Mouse (Mus musculus) heart, adult 18-20 months (tissue): ENCODE results near the gene Psg17. TPM values are rescaled to one million over a fixed set of nuclear protein-coding genes. Genes with fewer than 3 reads are reported as not detected.

Experiments
- total RNA-seq, 2 experiments: library from RNA; stranded (reverse); gene quantifications; 2 replicates each; pipeline ENCODE4 v1.2.3; 2021

Psg17 gene
- total RNA-seq, 2 experiments from 2014 or later = not detected

Other genes starting within 250 kb of the Psg17 start
- gene Psg23, start 205.1 kb downstream of the Psg17 start, total RNA-seq = not detected
- not detected for gene Psg21, start 164.9 kb downstream of the Psg17 start, total RNA-seq
- gene Psg20, start 135.4 kb downstream of the Psg17 start, total RNA-seq = not detected
- not detected for gene Psg22, start 103.5 kb downstream of the Psg17 start, total RNA-seq
- gene Psg19, start 23.1 kb downstream of the Psg17 start, total RNA-seq = not detected
- gene Mill2, start 18.4 kb upstream of the Psg17 start, total RNA-seq = 1 to 10 TPM; 6.1 to 7.2 TPM
- gene Pglyrp1, start 49.7 kb upstream of the Psg17 start, total RNA-seq = 1 to 10 TPM; 1.6 to 5.5 TPM
- gene Ccdc61, start 88.8 kb upstream of the Psg17 start, total RNA-seq = 10 to 100 TPM in 1 of 2 experiments, 1 to 10 TPM in 1; 8.8 to 10.2 TPM
- gene Nova2, start 104.3 kb upstream of the Psg17 start, total RNA-seq = 1 to 10 TPM; 4.4 to 4.9 TPM
- not detected for gene Nanos2, start 165.8 kb upstream of the Psg17 start, total RNA-seq
- gene Mypop, start 169.6 kb upstream of the Psg17 start, total RNA-seq = 1 to 10 TPM; 3.6 to 4.0 TPM
- 10 to 100 TPM; 22.4 to 23.1 TPM for gene Irf2bp1, start 182.4 kb upstream of the Psg17 start, total RNA-seq
- not detected for gene Foxa3, start 201.9 kb upstream of the Psg17 start, total RNA-seq
- 10 to 100 TPM; 85.2 to 93.9 TPM for gene Sympk, start 202.8 kb upstream of the Psg17 start, total RNA-seq
- not detected for gene Rsph6a, start 233.1 kb upstream of the Psg17 start, total RNA-seq